Mouse (Mus musculus): ENCODE measurements around the gene Pced1a.
A peak's percentile ranks its signal among the peaks of the same experiment; 100 is the strongest.

The Pced1a gene

GRCm38 (mm10) chr2:130433152-130433551, 8.7 kb upstream of the Pced1a start:
- DNase-seq = peak in 1 of 2 experiments; percentile 53

GRCm38 (mm10) chr2:130432157-130432556, 7.7 kb upstream of the Pced1a start:
- DNase-seq = no peak

GRCm38 (mm10) chr2:130430484-130430883, 6.0 kb upstream of the Pced1a start:
- DNase-seq = no peak

GRCm38 (mm10) chr2:130429851-130430250, 5.3 kb upstream of the Pced1a start:
- no peak for DNase-seq

GRCm38 (mm10) chr2:130425112-130425511, 611 bp upstream of the Pced1a start:
- DNase-seq = peak in 1 of 2 experiments; percentile 20

- peak; percentile 81 to 82 for DNase-seq
Measured at GRCm38 (mm10) chr2:130423397-130424125, 940 bp downstream of the Pced1a start.

- DNase-seq = peak in 1 of 2 experiments; percentile 16
Measured at GRCm38 (mm10) chr2:130421781-130422620, 2.5 kb downstream of the Pced1a start.

GRCm38 (mm10) chr2:130414094-130414856, 10.2 kb downstream of the Pced1a start:
- no peak for DNase-seq

- DNase-seq = no peak
Measured at GRCm38 (mm10) chr2:130412775-130413174, 11.7 kb downstream of the Pced1a start.

- peak; percentile 83 to 86 for DNase-seq
Measured at GRCm38 (mm10) chr2:130411558-130412495, 12.7 kb downstream of the Pced1a start.

GRCm38 (mm10) chr2:130408194-130408593, 16.3 kb downstream of the Pced1a start:
- no peak for DNase-seq

- no peak for DNase-seq
Measured at GRCm38 (mm10) chr2:130406178-130406577, 18.3 kb downstream of the Pced1a start, which contains the start of gene Tmem239. Gene Tmem239 (plus strand): TSS chr2:130406478.

GRCm38 (mm10) chr2:130404939-130405338, 19.6 kb downstream of the Pced1a start, which contains the start of the genes Gm28372 and 1700020A23Rik:
Gene Gm28372 (plus strand): TSS chr2:130405239.
Gene 1700020A23Rik (plus strand): TSS chr2:130405259.
- DNase-seq = no peak

GRCm38 (mm10) chr2:130401891-130402290, 22.6 kb downstream of the Pced1a start:
- no peak for DNase-seq

GRCm38 (mm10) chr2:130400046-130400445, 24.5 kb downstream of the Pced1a start:
- DNase-seq = no peak

- no peak for DNase-seq
Measured at GRCm38 (mm10) chr2:130398091-130398490, 26.4 kb downstream of the Pced1a start.

GRCm38 (mm10) chr2:130397186-130397985, 27.1 kb downstream of the Pced1a start, which contains the start of gene Cpxm1:
Gene Cpxm1 (minus strand): TSS chr2:130397574.
- no peak for DNase-seq

- no peak for DNase-seq
Measured at GRCm38 (mm10) chr2:130395696-130396095, 28.8 kb downstream of the Pced1a start.

- DNase-seq = no peak
Measured at GRCm38 (mm10) chr2:130392836-130393235, 31.7 kb downstream of the Pced1a start.

GRCm38 (mm10) chr2:130390993-130391625, 33.4 kb downstream of the Pced1a start:
- DNase-seq = no peak
